ENCODE assay signal across 9 mouse cellular contexts in the genomic region with DNA sequence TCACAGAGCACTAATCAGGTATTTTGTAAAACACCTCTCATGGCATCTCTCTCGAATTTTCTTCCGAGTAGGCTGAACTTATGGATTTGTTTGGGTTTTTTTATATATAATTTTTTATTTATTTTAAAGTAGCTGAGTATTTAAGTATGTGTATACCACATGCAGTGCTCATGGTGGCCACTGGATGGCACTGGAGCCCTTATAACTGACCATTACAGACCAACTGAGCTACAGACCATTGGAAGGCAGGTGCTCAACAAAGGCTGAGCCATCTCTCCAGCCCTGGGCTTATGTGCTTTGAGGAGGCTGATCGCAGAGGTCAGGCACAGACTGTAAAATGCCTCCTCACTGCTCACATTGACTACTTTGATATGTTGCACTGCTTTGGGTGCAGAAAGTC. TPM values are rescaled to one million over a fixed set of nuclear protein-coding genes. Genes with fewer than 3 reads are reported as not detected.
DNase-seq lines count a peak whose midpoint lies in the region; ATAC-seq lines count a peak whose summit lies in the region.
"Had no signal": no experiment of that assay in that cellular context is flagged by ENCODE, and none has a peak within 500 bp of the region (broad histone marks: within the 10 kb centered on the region; RNA-seq: fewer than 3 reads in every experiment).

No protein-coding gene starts in this region.

- 65% methylated on average over 3 of the region's 3 CpGs for WGBS in kidney, embryonic 14.5 days
- 32% methylated on average over 3 of the region's 3 CpGs for WGBS in liver, embryonic 13.5 days (ENCODE audit: insufficient replicate concordance)

- no peaks in the 10 kb centered on the region for H3K27me3 ChIP-seq in kidney, embryonic 14.5 days (ENCODE audit: control insufficient read depth, insufficient read depth, low read length)
- H3K27me3 ChIP-seq in liver, embryonic 13.5 days, result no peaks in the 10 kb centered on the region
- H3K27me3 ChIP-seq: limb, embryonic 13.5 days had no signal

- DNase-seq in 416B (ENCODE audit: low read depth) (peak; percentile 87), ES-CJ7 (ENCODE audit: low read depth, low spot score) (peak; percentile 82)
- peak; percentile 72 for DNase-seq in c-Kit-positive CD71-positive TER-119-positive erythroid progenitor cells, embryonic 14.5 days (ENCODE audit: low spot score)
- peak; percentile 62 for DNase-seq in gastrocnemius, adult 18-20 months (ENCODE audit: low spot score)
- peak; percentile 52 for DNase-seq in liver, embryonic 13.5 days
- peak; percentile 32 for DNase-seq in retina, adult 2 months (ENCODE audit: low read depth, low spot score)
- DNase-seq in urinary bladder, adult 2 months (ENCODE audit: low spot score), result peak; percentile 41

- no peaks in the 10 kb centered on the region for H3K9me3 ChIP-seq in kidney, embryonic 14.5 days (ENCODE audit: control insufficient read depth, low read length)
- no peaks in the 10 kb centered on the region for H3K9me3 ChIP-seq in liver, embryonic 13.5 days (replicated peaks)
- H3K9me3 ChIP-seq: limb, embryonic 13.5 days had no signal

- no peak overlapping the region for H3K4me3 ChIP-seq in kidney, embryonic 14.5 days (ENCODE audit: low read length)
- no peak overlapping the region for H3K4me3 ChIP-seq in liver, embryonic 13.5 days (replicated peaks)
- H3K4me3 ChIP-seq: limb, embryonic 13.5 days had no signal

- no peak overlapping the region for H3K27ac ChIP-seq in kidney, embryonic 14.5 days (ENCODE audit: low read depth, low read length)
- no peak overlapping the region for H3K27ac ChIP-seq in liver, embryonic 13.5 days
- H3K27ac ChIP-seq: limb, embryonic 13.5 days had no signal

- no peaks in the 10 kb centered on the region for H3K36me3 ChIP-seq in kidney, embryonic 14.5 days (ENCODE audit: control insufficient read depth, insufficient read depth, low read length)
- no peaks in the 10 kb centered on the region for H3K36me3 ChIP-seq in liver, embryonic 13.5 days
- H3K36me3 ChIP-seq: limb, embryonic 13.5 days had no signal

- ATAC-seq in kidney, embryonic 14.5 days (ENCODE audit: low FRiP score, low TSS enrichment), result 0 out of 2 replicates have a peak, but pooled peaks have one; percentile 46
- peak; percentile 45; the same call in 1 of the 2 replicates for ATAC-seq in liver, embryonic 13.5 days (ENCODE audit: low read depth)

- no peak overlapping the region for H3K9ac ChIP-seq in kidney, embryonic 14.5 days (ENCODE audit: low read depth, low read length)
- no peak overlapping the region for H3K9ac ChIP-seq in liver, embryonic 13.5 days
- H3K9ac ChIP-seq: limb, embryonic 13.5 days had no signal

- no peak overlapping the region for H3K4me2 ChIP-seq in kidney, embryonic 14.5 days (replicated peaks; ENCODE audit: low read depth, low read length)
- H3K4me2 ChIP-seq in liver, embryonic 13.5 days, result no peak overlapping the region
- H3K4me2 ChIP-seq: limb, embryonic 13.5 days had no signal

- H3K4me1 ChIP-seq in kidney, embryonic 14.5 days (ENCODE audit: control insufficient read depth, insufficient read depth, low read length), result 0 out of 2 replicates have a peak, but pooled peaks cover 2% of the 10 kb centered on the region
- no peaks in the 10 kb centered on the region for H3K4me1 ChIP-seq in liver, embryonic 13.5 days (replicated peaks)

RNA-seq across cellular contexts. Expression of gene Capn3, which starts 22.8 kb away (rescaled TPM):
- total RNA-seq in gastrocnemius, adult 18-20 months (2021), result 100 to 1,000 TPM; 126 to 135 TPM
- 1.2 and 1.3 TPM in 2 replicates for polyA plus RNA-seq in kidney, embryonic 14.5 days (2014; fragmentation: Nextera tagmentation; extraction: Ambion mirVana)
- 5.7 and 6.1 TPM in 2 replicates for polyA plus RNA-seq in liver, embryonic 13.5 days (2015; fragmentation: Nextera tagmentation; extraction: Ambion mirVana)
- 2.4 and 2.6 TPM in 2 replicates for polyA plus RNA-seq in urinary bladder, adult 2 months (2012; rRNA removed)

Comparison
In these comparisons a context has a peak if more than half of its experiments do, and no peak if none do; other contexts are left out.
1. DNase-seq: peak in every context shown above with its lines; median percentile 87 in 416B; 82 in ES-CJ7; 72 in c-Kit-positive CD71-positive TER-119-positive erythroid progenitor cells, embryonic 14.5 days; 62 in gastrocnemius, adult 18-20 months; 52 in liver, embryonic 13.5 days; 41 in urinary bladder, adult 2 months; 32 in retina, adult 2 months.